Mouse (Mus musculus): ENCODE results near the gene Nepn.

Nepn gene

DNA sequence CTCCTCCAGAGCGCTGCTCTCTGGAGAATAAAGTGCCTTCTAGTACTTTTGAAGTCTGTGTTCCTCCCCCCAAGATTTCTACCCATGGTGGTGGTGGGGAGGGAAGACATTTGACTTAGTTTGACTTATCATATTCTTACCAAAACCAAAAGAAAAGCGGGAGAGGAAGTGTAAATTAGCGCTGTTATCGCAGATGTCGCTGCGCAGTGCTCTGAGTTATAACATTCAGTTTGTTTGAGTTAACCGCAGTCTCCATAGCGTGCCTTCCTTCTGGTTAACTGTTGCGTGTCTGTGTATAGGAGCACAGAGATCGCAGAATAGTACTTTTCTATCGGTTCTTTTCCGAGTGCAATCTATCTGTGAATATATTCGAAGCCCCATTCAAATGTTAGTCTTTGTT is 16.4 kb downstream of the Nepn start:
- no peak for DNase-seq (ENCODE audit: low spot score in 2 of 2)

DNA sequence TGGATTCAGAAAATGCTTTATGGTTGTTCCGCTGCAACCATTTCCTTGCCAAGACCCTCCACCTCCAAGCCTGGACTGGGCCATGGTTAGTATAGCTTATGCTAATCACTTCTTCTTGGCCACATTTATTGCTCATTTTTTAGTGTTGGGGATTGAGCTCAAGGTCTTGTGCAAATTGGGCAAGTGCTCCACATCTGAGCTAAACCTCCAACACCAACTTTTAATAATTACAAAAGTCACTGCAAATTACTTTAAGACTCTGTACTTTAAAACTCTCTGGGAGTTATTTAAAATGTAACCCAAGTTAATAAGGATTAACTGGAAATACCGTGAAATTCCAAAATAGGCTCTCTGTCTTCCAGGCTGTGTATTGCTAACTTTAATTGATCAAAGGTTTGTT is 18.8 kb downstream of the Nepn start:
- DNase-seq (ENCODE audit: low spot score in 2 of 2): no peak

DNA sequence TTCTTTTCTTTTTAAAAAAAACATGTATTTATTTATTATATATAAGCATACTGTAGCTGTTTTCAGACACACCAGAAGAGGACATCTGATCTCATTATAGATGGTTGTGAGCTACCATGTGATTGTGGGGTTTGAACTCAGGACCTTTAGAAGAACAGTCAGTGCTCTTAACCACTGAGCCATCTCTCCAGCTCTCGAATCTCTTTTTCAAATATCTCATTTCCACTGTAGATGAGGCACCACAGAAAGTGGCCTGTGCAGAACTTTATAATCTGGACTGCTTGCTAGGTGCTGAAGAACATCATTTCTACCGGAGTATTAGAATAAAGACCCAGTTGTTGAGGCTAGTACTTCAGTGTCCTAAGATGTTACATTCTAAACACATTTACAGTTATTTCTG is 26.2 kb downstream of the Nepn start:
- DNase-seq (ENCODE audit: low spot score in 2 of 2): no peak

DNA sequence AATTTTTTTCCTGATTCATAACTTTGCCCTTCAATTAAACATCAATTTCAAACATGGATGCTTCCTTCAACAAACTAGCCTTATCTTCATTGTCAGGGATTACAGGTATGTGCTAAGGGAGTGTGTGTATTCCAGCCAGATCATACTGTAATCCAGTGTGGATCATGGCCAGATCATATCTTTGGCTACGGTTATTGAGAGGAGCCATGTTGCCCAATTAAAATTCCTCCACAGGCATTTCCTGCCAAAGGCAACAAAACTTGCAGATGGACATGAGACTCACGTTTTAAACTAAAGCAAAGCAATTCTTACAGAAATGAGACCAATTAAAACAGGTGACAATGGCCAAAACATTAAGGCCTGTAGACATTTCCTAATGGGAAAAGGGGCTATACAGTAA is 27.7 kb downstream of the Nepn start:
- DNase-seq (ENCODE audit: low spot score in 2 of 2): no peak

DNA sequence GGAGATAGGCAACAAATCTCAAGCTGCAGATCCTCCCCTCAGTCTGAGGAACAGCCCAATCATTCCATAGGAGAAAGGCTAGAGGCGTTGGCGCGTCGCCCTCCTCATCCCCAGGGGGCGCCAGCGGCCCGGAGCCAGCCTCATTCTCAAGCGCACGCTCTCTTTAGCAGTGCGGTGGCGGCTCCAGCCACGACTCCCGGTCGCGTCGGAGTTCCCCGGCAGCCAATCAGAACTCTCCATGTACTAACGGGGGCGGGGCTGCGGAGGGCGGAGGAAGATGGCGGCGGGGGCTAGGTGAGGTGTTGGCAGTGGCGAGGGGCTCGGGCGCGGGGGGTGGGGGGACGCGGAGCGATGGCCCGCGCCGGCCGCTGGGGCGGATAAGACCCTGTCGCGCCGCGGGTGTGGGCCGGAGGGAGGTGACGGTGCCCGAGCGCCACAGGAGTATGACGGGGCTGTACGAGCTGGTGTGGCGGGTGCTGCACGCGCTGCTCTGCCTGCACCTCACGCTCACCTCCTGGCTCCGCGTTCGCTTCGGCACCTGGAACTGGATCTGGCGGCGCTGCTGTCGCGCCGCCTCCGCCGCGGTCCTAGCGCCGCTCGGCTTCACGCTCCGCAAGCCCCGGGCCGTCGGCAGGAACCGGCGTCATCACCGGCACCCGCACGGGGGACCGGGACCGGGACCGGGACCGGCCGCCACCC is 28.7 kb downstream of the Nepn start, which contains the start of gene Nus1:
Nus1 (plus strand) TSS at position 249 of the 699 bp plus-strand sequence.
- DNase-seq (ENCODE audit: low spot score in 2 of 2): peak; percentile 99

DNA sequence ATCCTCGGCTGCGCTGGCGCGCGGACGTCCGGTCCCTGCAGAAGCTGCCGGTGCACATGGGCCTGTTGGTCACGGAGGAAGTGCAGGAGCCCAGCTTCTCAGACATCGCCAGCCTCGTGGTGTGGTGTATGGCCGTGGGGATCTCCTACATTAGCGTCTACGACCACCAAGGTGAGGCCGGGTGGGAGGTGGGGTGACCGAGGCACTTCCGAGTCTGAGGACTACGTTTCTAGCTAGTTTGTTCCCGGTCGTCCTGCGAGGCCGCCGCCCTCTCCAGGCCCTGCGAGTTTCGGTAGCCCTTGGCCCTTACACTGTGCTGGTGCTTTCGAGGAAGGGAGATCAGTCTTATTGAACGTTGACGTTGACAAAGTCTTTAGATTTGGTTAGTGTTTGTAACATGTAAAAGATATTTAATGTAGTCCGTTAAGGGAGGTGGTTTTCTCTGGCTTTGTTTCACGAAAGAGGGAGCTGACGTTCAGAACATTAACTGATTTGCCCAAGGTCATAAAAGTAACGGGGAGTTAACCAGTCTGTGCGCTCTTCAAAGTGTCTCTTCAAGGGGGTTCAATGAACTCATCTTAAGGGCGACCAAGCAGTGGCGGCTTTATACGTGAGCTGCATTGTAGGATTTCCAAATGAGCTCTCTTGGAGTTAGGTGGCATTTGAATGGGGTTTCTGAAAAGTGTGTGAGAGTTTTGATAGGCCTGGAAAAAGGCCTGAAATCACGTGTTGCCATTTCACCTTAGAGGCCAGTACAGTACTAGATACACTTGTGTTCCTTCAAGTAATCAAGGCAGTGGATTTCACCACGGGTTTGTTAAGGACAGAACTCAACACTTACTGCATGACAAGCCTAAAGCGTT is 29.5 kb downstream of the Nepn start:
- no peak for DNase-seq (ENCODE audit: low spot score in 2 of 2)

DNA sequence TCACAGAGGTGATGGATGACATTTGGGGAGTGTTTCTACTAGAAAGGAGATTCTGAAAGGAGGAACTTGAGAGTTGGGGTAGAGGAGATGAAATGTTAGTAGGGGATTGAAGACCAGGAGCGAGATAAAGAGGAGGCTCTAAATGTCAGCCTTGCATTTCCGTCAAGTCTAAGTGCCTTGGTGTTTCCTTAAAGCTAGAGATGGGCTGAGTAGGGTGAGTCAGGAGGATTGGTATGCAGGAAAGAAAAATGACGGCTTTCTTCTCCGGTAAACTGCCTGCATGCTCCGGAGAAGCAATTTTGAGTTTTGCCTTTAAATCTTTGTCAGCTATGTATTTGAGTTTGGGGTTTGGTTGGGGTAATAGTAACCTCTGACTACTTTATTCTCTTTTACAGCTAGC is 30.2 kb downstream of the Nepn start:
- DNase-seq (ENCODE audit: low spot score in 2 of 2): no peak

DNA sequence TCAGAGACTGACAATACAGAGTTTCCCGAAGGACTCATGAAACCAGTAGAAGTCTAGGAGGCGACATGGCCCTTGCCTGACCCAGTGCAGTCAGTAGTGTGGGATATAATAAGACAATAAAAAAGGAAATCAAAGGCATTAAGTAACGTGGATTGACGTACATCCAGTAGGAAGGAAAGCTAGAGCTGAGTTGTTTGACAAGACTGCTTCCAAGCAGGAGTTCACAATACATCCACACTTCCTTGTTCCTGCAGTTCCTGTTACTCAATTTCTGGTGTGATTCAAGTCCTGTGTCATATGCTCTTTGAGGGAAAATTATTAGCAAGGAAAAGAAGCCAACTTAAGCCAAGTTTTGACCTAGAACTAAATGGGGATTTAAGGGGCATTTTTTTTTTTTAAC is 30.6 kb downstream of the Nepn start:
- no peak for DNase-seq (ENCODE audit: low spot score in 2 of 2)

DNA sequence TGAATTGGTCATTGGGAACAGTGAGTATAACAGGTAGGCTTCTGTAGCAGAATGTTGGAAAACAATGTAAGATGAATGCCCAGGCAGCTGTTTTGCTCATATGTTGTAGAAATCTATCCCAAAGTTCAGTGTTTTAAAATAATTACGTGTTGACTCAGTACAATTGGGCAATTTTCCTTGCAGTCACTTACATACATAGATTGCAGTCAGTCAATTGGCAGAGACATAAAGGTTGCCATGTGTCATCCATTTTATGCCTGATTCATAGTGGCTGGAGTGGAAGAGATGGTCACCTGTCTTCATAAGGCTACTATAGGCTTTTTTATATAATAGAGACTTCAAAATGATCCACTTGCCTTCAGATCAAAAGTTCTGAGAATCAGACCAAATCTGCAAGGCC is 31.8 kb downstream of the Nepn start:
- no peak for DNase-seq (ENCODE audit: low spot score in 2 of 2)

DNA sequence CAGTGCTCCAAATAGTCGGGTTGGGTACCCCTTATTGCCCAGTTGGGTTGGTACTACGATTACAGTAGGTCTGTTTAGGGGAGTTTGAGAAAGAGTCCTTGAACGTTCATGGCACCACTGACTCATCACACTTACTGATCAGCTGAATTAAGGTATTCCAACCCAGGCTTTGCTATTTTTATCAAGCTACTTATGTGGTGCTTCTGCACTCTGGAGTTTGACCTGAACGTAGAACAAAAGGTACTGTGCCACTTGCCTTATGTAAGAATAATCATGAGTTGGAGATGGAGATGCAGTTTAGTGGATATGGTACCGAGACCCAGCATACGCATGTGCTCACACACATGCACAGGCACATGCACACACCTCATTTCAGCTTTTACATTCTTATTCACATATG is 32.9 kb downstream of the Nepn start:
- no peak for DNase-seq (ENCODE audit: low spot score in 2 of 2)

DNA sequence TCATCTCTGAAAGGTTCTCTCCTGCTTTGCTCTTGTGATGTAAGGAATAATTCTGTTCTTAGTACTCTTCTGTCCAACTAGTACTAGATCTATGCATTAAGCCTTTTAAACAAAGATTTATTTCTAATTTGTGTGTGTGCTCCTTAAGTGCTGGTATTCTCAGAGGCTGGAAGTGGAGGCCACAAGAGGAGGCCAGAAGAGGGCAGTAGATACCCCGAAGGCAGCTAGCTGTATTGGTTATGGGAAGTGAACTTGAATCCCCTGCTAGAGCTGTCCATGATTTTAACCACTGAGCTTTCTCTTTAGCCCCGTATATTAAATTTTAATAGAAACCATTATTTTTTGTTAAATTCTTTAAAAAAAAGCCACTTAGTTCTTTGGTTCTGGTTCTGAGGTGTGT is 34.3 kb downstream of the Nepn start:
- DNase-seq (ENCODE audit: low spot score in 2 of 2): no peak

DNA sequence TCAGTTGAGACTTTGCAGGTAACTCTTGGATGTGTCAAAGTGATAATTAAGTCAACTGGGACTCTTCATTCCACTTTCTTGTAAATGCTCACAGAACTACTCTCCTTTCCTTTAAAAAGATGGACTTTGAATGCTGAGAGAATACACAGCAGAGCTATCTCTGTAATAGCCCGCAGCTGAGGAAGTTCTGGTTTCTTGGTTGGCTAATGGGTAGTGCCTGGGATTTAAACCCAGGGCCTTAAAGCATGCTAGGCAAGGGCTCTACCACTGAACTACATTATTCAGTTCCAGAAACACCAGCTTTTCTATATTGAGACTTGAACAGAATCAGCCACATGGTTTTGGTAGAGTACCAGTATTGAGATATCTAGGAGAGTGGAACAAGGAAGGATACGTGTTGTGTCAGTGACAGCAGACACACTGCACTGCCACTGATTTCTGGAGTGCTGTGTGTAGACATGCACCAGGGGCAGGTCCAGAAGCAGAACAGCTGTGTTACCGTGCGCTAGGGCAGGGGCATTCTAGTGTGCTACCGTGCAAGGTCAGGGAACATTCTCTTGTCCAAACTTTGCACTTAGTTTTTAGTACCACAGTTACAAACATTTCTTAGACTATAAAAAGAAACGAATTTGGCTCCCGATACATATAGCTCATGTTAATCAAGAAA is 37.7 kb downstream of the Nepn start:
- no peak for DNase-seq (ENCODE audit: low spot score in 2 of 2)

DNA sequence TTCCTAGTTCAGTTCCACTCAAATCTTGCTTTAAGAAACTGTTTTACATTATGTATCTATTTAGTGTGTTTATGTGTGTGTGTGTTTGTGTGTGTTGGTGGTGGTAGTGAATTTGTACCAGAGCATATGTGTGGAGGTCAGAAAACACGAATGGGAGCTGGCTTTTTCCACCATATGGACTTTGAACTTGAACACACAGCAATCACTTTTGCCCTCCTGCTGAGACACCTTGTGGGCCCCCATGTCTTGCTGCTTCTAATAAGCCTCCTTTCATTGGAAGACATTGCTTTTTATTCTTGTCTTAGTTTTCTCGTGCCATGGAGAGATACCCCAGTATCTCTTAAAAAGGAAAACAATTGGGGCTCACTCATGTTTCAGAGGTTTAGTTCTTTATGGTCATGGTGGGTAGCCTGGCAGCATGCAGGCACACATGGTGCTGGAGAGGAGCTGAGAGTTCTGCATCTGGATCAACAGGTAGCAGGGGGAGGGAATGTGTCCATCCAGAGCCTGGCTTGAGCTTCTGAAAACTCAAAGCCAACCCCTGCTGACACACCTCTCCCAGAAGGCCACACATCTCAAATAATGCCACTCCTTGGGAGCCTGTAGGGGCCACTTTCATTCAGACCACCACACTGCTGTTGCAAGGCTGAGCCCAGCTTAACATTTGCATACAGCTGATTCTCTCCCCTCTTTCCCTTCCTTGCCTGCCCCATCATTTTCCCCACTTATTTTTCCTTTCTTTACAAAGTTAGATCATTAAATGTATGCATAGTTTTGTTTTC is 39.1 kb downstream of the Nepn start:
- no peak for DNase-seq (ENCODE audit: low spot score in 2 of 2)

DNA sequence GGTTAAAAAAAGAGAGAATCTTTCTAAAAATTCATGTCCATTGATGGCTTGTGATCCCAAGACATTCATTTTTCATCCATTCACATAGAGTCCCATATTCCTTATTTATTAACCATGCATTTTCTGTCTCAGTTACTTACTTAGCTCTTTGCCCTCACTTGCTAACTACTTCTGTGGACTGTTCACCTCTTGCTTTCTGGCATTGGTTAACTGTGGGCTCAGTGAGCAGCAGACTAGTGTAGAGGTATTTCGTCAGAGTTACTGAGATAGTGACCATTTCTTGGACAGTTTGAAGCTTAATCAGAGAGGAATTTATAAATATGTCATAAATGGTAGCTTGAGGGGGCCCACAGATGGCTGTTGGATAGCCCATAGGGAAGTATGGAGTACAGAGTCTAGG is 42.2 kb downstream of the Nepn start:
- no peak for DNase-seq (ENCODE audit: low spot score in 2 of 2)

DNA sequence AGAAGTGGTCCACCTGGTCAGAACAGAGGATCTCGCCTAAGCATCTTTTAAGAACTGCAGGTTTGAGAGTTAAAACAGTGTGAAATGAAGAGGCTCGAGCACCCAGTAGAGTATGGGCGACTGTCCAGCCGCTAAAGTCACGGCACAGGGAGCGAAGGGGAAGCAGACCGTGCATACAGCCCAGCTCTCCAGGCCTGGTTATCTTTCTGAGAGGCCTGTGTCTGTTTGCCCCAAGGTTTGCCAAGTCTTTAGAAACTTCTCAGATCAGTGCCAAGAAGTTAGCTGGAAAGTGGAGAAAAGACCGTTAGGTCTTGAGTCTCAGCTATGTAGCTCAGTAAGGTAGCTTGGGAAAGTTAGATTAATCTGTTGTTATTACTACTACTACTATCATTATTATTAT is 46.1 kb downstream of the Nepn start:
- no peak for DNase-seq (ENCODE audit: low spot score in 2 of 2)
